Mouse (Mus musculus) spleen, adult 2 months (tissue): ENCODE data around the gene Rab40c.

ENCODE experiments used
- CTCF ChIP-seq: fragments of 200-500 bp; IDR thresholded peaks from 2 replicates; pipeline ENCODE4 v1.5.1; 2011; ENCODE audit warnings: mild to moderate bottlenecking, inconsistent platforms; ENCODE audit not compliant: insufficient read depth, insufficient read length, insufficient replicate concordance; ENCODE audit errors: extremely low read depth
- POLR2A ChIP-seq: fragments of 200-500 bp; IDR thresholded peaks from 2 replicates; pipeline ENCODE4 v1.6.1; 2011; ENCODE audit warnings: low read depth, low read length, inconsistent platforms

GRCm38 (mm10) chr17:25833291-25833663 lies 86.2 kb downstream of the Rab40c start, which contains the start of gene Stub1:
- TF ChIP-seq CTCF (no peak), POLR2A (no peak)
